Mouse (Mus musculus) MEL-GATA-1-ER (cell line): ENCODE results near the gene Klhl35.

ENCODE experiments used
- DNase-seq: peaks from one replicate; pipeline ENCODE4 v3.0.0-alpha.2; 2012; ENCODE audit warnings: low read depth; ENCODE audit errors: extremely low read depth

The Klhl35 gene

GRCm38 (mm10) chr7:99465811-99466210 lies at the start of gene Klhl35:
Gene Klhl35 (plus strand): TSS chr7:99466004.
- DNase-seq = no peak

GRCm38 (mm10) chr7:99419311-99419710 lies 46.5 kb upstream of the Klhl35 start:
- DNase-seq = no peak

- DNase-seq = no peak
Measured at GRCm38 (mm10) chr7:99421006-99421405, 44.8 kb upstream of the Klhl35 start.

- DNase-seq = no peak
Measured at GRCm38 (mm10) chr7:99424538-99425155, 41.2 kb upstream of the Klhl35 start.

GRCm38 (mm10) chr7:99425706-99426105 lies 40.1 kb upstream of the Klhl35 start:
- DNase-seq = no peak

GRCm38 (mm10) chr7:99427031-99427430 lies 38.8 kb upstream of the Klhl35 start:
- no peak for DNase-seq

GRCm38 (mm10) chr7:99427987-99428386 lies 37.8 kb upstream of the Klhl35 start:
- DNase-seq = no peak

GRCm38 (mm10) chr7:99428836-99429235 lies 37.0 kb upstream of the Klhl35 start:
- no peak for DNase-seq

- no peak for DNase-seq
Measured at GRCm38 (mm10) chr7:99429786-99430185, 36.0 kb upstream of the Klhl35 start.

- DNase-seq = no peak
Measured at GRCm38 (mm10) chr7:99430246-99430645, 35.6 kb upstream of the Klhl35 start.

GRCm38 (mm10) chr7:99432248-99432647 lies 33.6 kb upstream of the Klhl35 start:
- DNase-seq = no peak

- DNase-seq = no peak
Measured at GRCm38 (mm10) chr7:99432863-99433262, 32.9 kb upstream of the Klhl35 start.

GRCm38 (mm10) chr7:99434672-99435250 lies 31.0 kb upstream of the Klhl35 start:
- no peak for DNase-seq

- no peak for DNase-seq
Measured at GRCm38 (mm10) chr7:99436530-99436929, 29.3 kb upstream of the Klhl35 start.

GRCm38 (mm10) chr7:99438881-99439280 lies 26.9 kb upstream of the Klhl35 start:
- DNase-seq = no peak

GRCm38 (mm10) chr7:99441534-99442072 lies 24.2 kb upstream of the Klhl35 start:
- DNase-seq = no peak

- DNase-seq = no peak
Measured at GRCm38 (mm10) chr7:99443164-99443563, 22.6 kb upstream of the Klhl35 start.

GRCm38 (mm10) chr7:99444012-99444411 lies 21.8 kb upstream of the Klhl35 start:
- DNase-seq = peak; percentile 12

- no peak for DNase-seq
Measured at GRCm38 (mm10) chr7:99445833-99446232, 20.0 kb upstream of the Klhl35 start.

GRCm38 (mm10) chr7:99447323-99447722 lies 18.5 kb upstream of the Klhl35 start:
- no peak for DNase-seq

- no peak for DNase-seq
Measured at GRCm38 (mm10) chr7:99448619-99449018, 17.2 kb upstream of the Klhl35 start.

GRCm38 (mm10) chr7:99449063-99449462 lies 16.7 kb upstream of the Klhl35 start:
- peak; percentile 12 for DNase-seq

GRCm38 (mm10) chr7:99449751-99450150 lies 16.1 kb upstream of the Klhl35 start:
- DNase-seq = no peak
